ENCODE assay signal across 17 mouse cellular contexts in the genomic region with DNA sequence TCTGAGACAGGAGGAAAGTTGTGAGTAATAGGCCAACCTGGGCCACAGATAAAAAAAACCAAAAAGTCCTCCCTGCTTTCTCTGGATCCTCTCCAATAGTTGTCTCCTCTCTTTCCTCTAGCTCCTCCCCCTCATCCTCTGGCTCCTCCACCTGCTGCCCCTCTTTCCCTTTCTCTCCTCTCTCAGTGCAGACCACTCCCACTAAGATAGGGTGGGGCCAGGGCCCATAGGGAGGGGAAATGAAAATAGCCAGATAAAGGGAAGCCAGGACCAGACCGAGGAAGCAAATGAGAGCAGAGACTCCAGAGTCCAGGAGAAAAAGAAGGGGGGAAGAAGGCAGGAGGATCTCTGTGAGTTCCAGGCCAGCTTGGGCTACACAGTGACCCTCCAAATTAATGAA.
"Had no signal": no experiment of that assay in that cellular context is flagged by ENCODE, and none has a peak within 500 bp of the region (broad histone marks: within the 10 kb centered on the region; RNA-seq: fewer than 3 reads in every experiment).

No protein-coding gene starts in this region.

- H3K4me3 ChIP-seq: liver, embryonic 13.5 days; midbrain, embryonic 12.5 days; midbrain, embryonic 15.5 days; neural tube, embryonic 12.5 days; neural tube, embryonic 15.5 days had no signal

- ATAC-seq: midbrain, embryonic 15.5 days had no signal

- H3K27me3 ChIP-seq: liver, embryonic 13.5 days; midbrain, embryonic 12.5 days; midbrain, embryonic 15.5 days; neural tube, embryonic 12.5 days; neural tube, embryonic 15.5 days had no signal

- H3K9ac ChIP-seq: liver, embryonic 13.5 days; midbrain, embryonic 12.5 days; midbrain, embryonic 15.5 days; neural tube, embryonic 12.5 days; neural tube, embryonic 15.5 days had no signal

- DNase-seq: kidney, adult 9 months; kidney, postnatal 14 days; kidney, postnatal 4 days; layer of hippocampus, adult 9-11 months; liver, embryonic 13.5 days; lung, adult 2 months; lung, postnatal 14 days; lung, postnatal 4 days; right cerebral cortex, adult 18-20 months; right cerebral cortex, postnatal 14 days; spleen, adult 18-20 months; thymus, adult 18-20 months; thymus, postnatal 36 days had no signal

- H3K9me3 ChIP-seq: liver, embryonic 13.5 days; midbrain, embryonic 12.5 days; midbrain, embryonic 15.5 days; neural tube, embryonic 12.5 days; neural tube, embryonic 15.5 days had no signal

- H3K4me1 ChIP-seq: midbrain, embryonic 12.5 days; midbrain, embryonic 15.5 days; neural tube, embryonic 12.5 days; neural tube, embryonic 15.5 days had no signal

- H3K27ac ChIP-seq: liver, embryonic 13.5 days; midbrain, embryonic 12.5 days; midbrain, embryonic 15.5 days; neural tube, embryonic 12.5 days; neural tube, embryonic 15.5 days had no signal

- H3K36me3 ChIP-seq: liver, embryonic 13.5 days; midbrain, embryonic 12.5 days; midbrain, embryonic 15.5 days; neural tube, embryonic 12.5 days; neural tube, embryonic 15.5 days had no signal
